Mouse (Mus musculus): ENCODE measurements around the gene Myl10. TPM values are rescaled to one million over a fixed set of nuclear protein-coding genes. Genes with fewer than 3 reads are reported as not detected.

Myl10 gene
- not detected in 2 replicates for polyA plus RNA-seq (2012; rRNA removed)

DNA sequence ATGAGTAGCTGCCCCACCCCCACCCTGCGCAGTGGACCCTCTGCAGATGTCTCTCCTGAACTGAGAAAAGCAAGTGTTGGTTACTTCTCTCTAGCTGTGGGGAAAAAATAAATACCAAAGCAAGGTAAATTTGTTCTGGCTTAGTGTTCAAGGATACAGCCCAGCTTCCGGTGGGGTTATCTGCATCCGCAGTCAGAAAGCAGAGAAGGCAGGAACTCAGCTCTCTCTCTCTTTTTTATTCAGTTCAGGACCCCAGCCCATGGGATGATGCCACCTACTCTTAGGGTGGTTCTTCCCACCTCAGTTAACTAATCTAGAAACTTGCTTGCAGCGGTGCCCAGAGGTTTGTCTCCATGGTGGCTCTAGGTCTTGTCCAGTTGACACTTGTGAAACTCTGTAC lies at the start of gene Myl10:
Gene Myl10 (plus strand): TSS at position 363 of the 400 bp plus-strand sequence.

Other genes starting within 250 kb of the Myl10 start
- 61.6 and 69.1 TPM in 2 replicates for gene Cux1, start 125.7 kb upstream of the Myl10 start, polyA plus RNA-seq (2012; rRNA removed)
- gene Col26a1, start 190.1 kb downstream of the Myl10 start, polyA plus RNA-seq (2012; rRNA removed) = 32.1 and 39.8 TPM in 2 replicates
- 57.8 and 62.2 TPM in 2 replicates for gene Ift22, start 215.0 kb downstream of the Myl10 start, polyA plus RNA-seq (2012; rRNA removed)

All from central nervous system, embryonic 18 days (tissue).